Mouse (Mus musculus) liver, embryonic 16.5 days (tissue): ENCODE data around the gene Teddm3. TPM values are rescaled to one million over a fixed set of nuclear protein-coding genes. Genes with fewer than 3 reads are reported as not detected.
"Not testable (repeated sequence)": the region's sequence is repeated elsewhere in the genome, so short reads cannot be mapped to it uniquely, and the experiment has no call there.

ENCODE experiments used
- ATAC-seq: fragments of 200-750 bp; cut with Nextera tagmentation; 2 replicates; pipeline ENCODE4 v1.8.0; 2017; ENCODE audit warnings: low read depth, mild to moderate bottlenecking, moderate number of reproducible peaks, moderate library complexity
- H3K27ac ChIP-seq: fragments of 300-500 bp; sonication (generic); 2 replicates; pipeline ENCODE4 v1.5.1; 2014; ENCODE audit warnings: mild to moderate bottlenecking, low read length
- H3K27me3 ChIP-seq: fragments of 300-500 bp; sonication (generic); 2 replicates; pipeline ENCODE4 v1.6.1; 2014; ENCODE audit warnings: low read depth, low read length, mixed read lengths; ENCODE audit not compliant: control insufficient read depth, insufficient read depth
- H3K36me3 ChIP-seq: fragments of 300-500 bp; sonication (generic); 2 replicates; pipeline ENCODE4 v1.6.1; 2014; ENCODE audit warnings: mild to moderate bottlenecking; ENCODE audit not compliant: control insufficient read depth, insufficient read depth
- H3K4me1 ChIP-seq: fragments of 300-500 bp; sonication (generic); 2 replicates; pipeline ENCODE4 v1.6.1; 2014; ENCODE audit warnings: low read depth, low read length, mixed read lengths; ENCODE audit not compliant: control insufficient read depth
- H3K4me2 ChIP-seq: fragments of 300-500 bp; sonication (generic); 2 replicates; pipeline ENCODE4 v1.6.1; 2014; ENCODE audit warnings: low read depth, low read length, mixed read lengths
- H3K4me3 ChIP-seq: fragments of 300-500 bp; sonication (generic); 2 replicates; pipeline ENCODE4 v1.5.1; 2014; ENCODE audit warnings: low read depth, mild to moderate bottlenecking, low read length
- H3K9ac ChIP-seq: fragments of 300-500 bp; sonication (generic); 2 replicates; pipeline ENCODE4 v1.6.1; 2014; ENCODE audit warnings: low read depth, low read length
- H3K9me3 ChIP-seq: fragments of 300-500 bp; sonication (generic); replicated peaks from 2 replicates; pipeline ENCODE4 v1.6.1; 2016; ENCODE audit warnings: low read length; ENCODE audit not compliant: control insufficient read depth
- WGBS: fragments of 180-500 bp; shearing (Covaris S2); extraction: QIAGEN DNeasy Blood & Tissue Kit; methylation state at CpG from one replicate; pipeline ENCODE4 v1.1.7; 2014; ENCODE audit not compliant: insufficient replicate concordance; 5-methylcytosine and 5-hydroxymethylcytosine counted together
- polyA plus RNA-seq: library from polyadenylated mRNA; unstranded; fragments of >200 nt; fragmentation: Nextera tagmentation; extraction: Ambion mirVana; gene quantifications from 2 replicates; pipeline ENCODE4 v1.2.1, GENCODE M21; 2015

Gene Teddm3
- polyA plus RNA-seq: not detected in 2 replicates

DNA sequence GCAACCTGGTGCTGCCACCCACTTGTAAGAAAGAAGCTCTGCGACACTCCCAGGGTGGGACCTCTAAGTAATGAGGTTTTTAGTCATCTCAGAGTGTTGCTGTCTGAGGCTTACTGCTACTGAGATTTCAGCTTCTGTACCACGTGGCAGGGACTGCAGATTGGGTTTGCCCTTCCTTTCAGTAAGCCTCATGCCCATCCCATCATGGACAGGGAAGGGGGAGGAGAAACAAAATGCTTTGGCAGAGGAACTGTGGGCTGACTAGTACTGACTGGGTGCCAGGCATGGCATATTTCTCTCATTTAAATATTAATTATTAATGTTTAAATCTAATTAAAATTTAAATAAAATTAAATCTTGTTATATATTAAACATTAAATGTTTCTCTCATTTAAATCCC is at the start of gene Teddm3:
Gene Teddm3 (minus strand): TSS at position 101 of the 400 bp plus-strand sequence.
- WGBS: no CpG with 5 or more reads among the region's 2 CpGs
- H3K27ac ChIP-seq, H3K4me3 ChIP-seq, H3K9me3 ChIP-seq, ATAC-seq, H3K9ac ChIP-seq, H3K27me3 ChIP-seq, H3K4me2 ChIP-seq, H3K4me1 ChIP-seq, H3K36me3 ChIP-seq: not testable (repeated sequence)

DNA sequence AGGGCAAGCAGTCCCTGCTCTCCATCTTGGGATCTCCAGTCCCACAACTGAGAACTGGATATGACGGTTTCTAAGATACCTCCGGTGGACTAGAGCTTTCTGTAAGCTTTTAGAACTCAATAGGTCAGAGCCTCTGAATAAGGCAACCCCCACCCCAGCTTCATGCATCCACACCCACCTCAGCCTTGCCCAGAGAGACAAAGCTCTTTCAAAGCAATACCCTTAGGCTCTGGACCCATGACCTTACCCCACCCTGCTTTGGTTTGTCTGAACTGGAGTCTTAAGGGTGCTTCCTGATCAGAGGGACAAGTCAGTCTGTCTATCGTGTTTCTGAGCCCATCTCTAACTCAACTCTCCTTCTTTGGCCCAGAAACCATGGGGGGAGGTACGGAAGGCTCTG is 48.9 kb upstream of the Teddm3 start:
- Histone ChIP-seq H3K9ac (no peak overlapping the region), H3K27ac (no peak overlapping the region), H3K36me3 (no peaks in the 10 kb centered on the region), H3K4me3 (no peak overlapping the region), H3K4me2 (no peak overlapping the region), H3K9me3 (no peaks in the 10 kb centered on the region), H3K27me3 (peaks cover 48% of the 10 kb centered on the region), H3K4me1 (no peaks in the 10 kb centered on the region; the same call in 1 of the 2 replicates)
- 67% methylated on average over 4 of the region's 4 CpGs for WGBS
- no peak for ATAC-seq

DNA sequence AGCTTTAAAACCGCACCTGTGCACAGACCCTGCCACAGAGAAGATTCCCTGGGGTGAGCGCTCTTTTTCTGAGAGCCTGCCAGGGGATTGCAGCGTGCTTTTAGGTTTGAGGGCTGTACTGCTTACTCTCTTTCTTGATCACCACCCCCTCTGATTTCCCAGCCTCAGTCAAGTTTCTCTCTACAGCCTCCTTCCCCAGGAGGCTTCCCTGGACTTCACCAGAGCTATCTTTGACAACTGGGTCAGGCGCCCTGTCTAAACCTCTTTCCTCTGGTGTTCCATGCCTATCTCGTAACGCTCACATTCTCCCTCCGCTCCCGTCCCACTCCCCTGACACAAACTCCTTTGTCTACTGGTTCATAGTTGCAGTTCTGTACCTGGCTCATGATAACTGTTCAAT is 45.6 kb upstream of the Teddm3 start:
- ATAC-seq: no peak
- H3K36me3 ChIP-seq: no peaks in the 10 kb centered on the region
- H3K9ac ChIP-seq: no peak overlapping the region
- peaks cover 15% of the 10 kb centered on the region for H3K27me3 ChIP-seq
- H3K4me2 ChIP-seq: no peak overlapping the region
- H3K4me3 ChIP-seq: no peak overlapping the region
- no peaks in the 10 kb centered on the region for H3K9me3 ChIP-seq
- WGBS: 64% methylated on average over 8 of the region's 8 CpGs
- no peaks in the 10 kb centered on the region; the same call in 1 of the 2 replicates for H3K4me1 ChIP-seq
- no peak overlapping the region for H3K27ac ChIP-seq

DNA sequence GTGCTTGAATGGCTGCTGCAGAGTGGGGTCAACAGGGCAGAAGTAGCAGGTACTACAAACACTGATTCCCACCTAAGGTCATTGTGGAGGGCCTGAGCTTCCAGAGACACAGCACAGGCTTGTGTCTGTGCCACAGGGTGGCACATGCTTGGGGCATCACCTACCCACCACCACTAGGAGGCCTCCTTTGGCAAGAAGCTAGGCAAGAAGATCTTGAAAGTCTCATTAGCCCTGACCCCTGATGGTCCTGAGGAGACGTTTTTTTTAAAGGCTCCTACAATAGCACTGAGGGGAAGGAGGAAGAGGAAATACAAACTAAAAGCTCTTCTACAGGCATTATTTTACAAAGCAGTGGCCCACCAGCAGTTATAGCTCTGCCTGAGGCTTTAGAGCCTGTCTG is 44.7 kb upstream of the Teddm3 start:
- no peak for ATAC-seq
- H3K4me2 ChIP-seq: no peak overlapping the region
- no peaks in the 10 kb centered on the region for H3K9me3 ChIP-seq
- H3K9ac ChIP-seq: no peak overlapping the region
- WGBS: 4% methylated on average over 1 of the region's 1 CpGs
- H3K4me1 ChIP-seq: no peaks in the 10 kb centered on the region
- peaks cover 7% of the 10 kb centered on the region for H3K27me3 ChIP-seq
- no peaks in the 10 kb centered on the region for H3K36me3 ChIP-seq
- no peak overlapping the region for H3K27ac ChIP-seq
- no peak overlapping the region for H3K4me3 ChIP-seq

DNA sequence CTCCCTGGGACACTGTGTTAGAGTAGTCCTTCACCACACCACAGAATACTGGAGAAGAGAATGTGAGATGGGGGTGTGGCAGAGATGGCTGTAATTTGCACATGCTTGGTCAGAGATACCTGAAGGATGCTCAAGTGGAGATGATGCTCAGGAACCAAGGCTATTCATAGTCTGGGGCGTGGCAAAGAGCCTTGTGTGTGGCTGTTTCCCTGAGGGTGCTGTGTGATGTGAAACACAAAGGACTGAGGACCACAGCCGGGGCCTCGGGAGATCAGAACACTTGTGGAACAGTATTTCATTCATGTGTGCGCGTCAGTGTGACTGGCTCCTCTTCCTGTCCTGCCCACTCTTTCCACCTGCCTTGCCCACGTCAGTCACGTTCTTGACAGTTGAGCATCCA is 44.2 kb upstream of the Teddm3 start:
- H3K9me3 ChIP-seq: no peaks in the 10 kb centered on the region
- no peak for ATAC-seq
- WGBS: 45% methylated on average over 7 of the region's 7 CpGs
- peaks cover 1% of the 10 kb centered on the region for H3K27me3 ChIP-seq
- no peaks in the 10 kb centered on the region for H3K36me3 ChIP-seq
- H3K27ac ChIP-seq: no peak overlapping the region
- no peak overlapping the region for H3K4me3 ChIP-seq
- H3K9ac ChIP-seq: no peak overlapping the region
- no peak overlapping the region for H3K4me2 ChIP-seq
- no peaks in the 10 kb centered on the region for H3K4me1 ChIP-seq

DNA sequence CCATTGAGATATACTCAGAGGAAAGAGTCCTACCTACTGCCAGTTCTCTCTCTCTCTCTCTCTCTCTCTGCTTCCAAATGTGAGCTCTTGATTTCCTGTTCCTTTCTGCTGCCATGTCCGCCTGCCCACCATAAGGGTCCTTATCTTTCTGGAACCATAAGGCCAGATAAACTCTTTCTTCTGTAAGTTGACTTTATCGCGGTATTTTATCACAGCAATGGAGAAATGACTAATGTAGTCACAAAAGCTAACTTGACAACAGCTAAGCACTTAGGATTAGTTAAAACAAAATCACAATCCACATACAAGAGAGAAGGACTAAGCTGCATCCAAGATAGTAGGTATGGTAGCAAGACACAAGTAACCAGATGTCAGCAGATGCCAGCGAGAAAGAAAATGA is 43.7 kb upstream of the Teddm3 start:
- H3K4me2 ChIP-seq: no peak overlapping the region
- no peak overlapping the region for H3K27ac ChIP-seq
- WGBS: 30% methylated on average over 4 of the region's 4 CpGs
- no peak overlapping the region for H3K4me3 ChIP-seq
- no peak overlapping the region for H3K9ac ChIP-seq
- H3K9me3 ChIP-seq: no peaks in the 10 kb centered on the region
- no peak for ATAC-seq
- H3K4me1 ChIP-seq: no peaks in the 10 kb centered on the region
- no peaks in the 10 kb centered on the region for H3K36me3 ChIP-seq
- H3K27me3 ChIP-seq: no peaks in the 10 kb centered on the region; the same call in 1 of the 2 replicates

DNA sequence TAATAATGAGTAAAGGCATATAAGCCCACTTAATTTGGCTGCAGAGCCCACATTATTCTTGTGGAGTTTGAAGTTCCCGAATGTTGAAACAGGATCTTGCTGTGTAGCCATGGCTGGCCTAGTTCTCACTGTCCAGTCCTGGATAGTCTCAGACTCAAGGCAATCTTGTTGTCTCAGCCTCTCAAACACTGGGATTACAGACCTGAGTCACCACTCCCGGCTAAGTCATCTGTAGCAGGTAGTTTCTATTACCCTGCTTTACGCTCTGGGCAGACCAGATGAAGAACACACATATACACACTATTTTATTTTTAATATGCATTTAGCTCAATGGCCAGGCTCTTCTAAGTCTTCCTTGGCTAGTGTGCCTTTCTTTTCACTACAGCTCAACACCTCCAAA is 42.8 kb upstream of the Teddm3 start:
- 70% methylated on average over 3 of the region's 3 CpGs for WGBS
- Histone ChIP-seq H3K4me2 (no peak overlapping the region), H3K9ac (no peak overlapping the region), H3K27ac (no peak overlapping the region), H3K36me3 (no peaks in the 10 kb centered on the region), H3K4me3 (no peak overlapping the region), H3K4me1 (no peaks in the 10 kb centered on the region), H3K9me3 (no peaks in the 10 kb centered on the region), H3K27me3 (no peaks in the 10 kb centered on the region; the same call in 1 of the 2 replicates)
- ATAC-seq: no peak

DNA sequence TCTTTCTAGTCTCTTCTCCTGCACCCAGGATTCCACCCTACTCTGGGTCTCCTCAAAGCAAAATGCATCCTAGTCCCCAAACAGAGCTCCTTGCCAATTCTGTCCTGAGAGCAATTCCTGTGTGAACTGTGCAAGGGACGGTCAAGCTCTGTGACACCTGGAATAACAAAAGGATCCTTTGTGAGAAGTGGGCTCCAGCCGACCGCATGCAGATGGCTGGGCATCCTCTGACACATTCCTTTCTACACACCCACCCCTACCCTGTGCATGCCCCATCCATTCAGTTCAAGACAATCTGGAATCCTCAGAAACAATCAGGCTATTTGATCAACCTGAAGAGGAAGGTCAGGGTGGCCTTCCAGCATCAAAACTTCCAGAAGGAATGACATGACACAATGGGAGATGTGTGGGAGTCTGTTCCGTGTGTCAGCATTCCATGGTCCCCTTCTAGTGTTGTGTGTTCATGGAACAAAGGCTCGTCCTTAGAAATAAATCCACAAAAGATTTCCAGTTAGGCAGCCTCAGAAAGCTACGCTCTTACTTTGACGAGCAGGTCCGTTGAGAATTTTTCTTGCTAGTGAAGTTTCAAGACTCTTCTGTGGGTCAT is 41.6 kb upstream of the Teddm3 start:
- Histone ChIP-seq H3K27me3 (no peaks in the 10 kb centered on the region; the same call in 1 of the 2 replicates), H3K4me3 (no peak overlapping the region), H3K36me3 (no peaks in the 10 kb centered on the region), H3K4me1 (no peaks in the 10 kb centered on the region), H3K4me2 (no peak overlapping the region), H3K9me3 (no peaks in the 10 kb centered on the region), H3K9ac (no peak overlapping the region), H3K27ac (no peak overlapping the region)
- ATAC-seq: no peak
- 63% methylated on average over 8 of the region's 8 CpGs for WGBS

DNA sequence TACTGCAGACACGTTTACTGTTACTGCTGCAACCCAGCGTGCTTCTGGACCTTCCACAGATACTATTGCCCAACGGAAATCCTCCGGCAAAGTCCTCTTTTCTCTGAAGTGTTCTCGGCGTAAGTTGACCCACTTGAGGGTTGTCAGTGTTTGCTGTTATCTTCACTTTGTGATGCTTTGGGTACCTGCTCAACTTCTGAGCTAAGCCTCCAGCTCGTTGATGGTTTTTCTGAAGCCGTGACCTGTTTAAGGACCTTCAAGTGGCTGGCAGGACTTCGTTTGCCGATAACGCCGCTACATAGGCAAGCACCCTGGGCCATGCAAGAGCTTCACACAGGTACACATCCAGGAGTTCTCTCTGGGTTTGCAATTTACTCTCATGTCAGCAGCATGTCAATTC is 40.4 kb upstream of the Teddm3 start:
- no peaks in the 10 kb centered on the region for H3K9me3 ChIP-seq
- no peak overlapping the region for H3K4me3 ChIP-seq
- ATAC-seq: no peak
- H3K9ac ChIP-seq: no peak overlapping the region
- H3K4me2 ChIP-seq: no peak overlapping the region
- H3K27me3 ChIP-seq: no peaks in the 10 kb centered on the region
- H3K36me3 ChIP-seq: no peaks in the 10 kb centered on the region
- H3K27ac ChIP-seq: no peak overlapping the region
- H3K4me1 ChIP-seq: no peaks in the 10 kb centered on the region
- 69% methylated on average over 12 of the region's 12 CpGs for WGBS
